Mouse (Mus musculus) ovary, postnatal 14 days (tissue): Measurements from ENCODE around the gene Prdm10.

Source experiments
- DNase-seq: peaks from one replicate; pipeline ENCODE4 v3.0.0; 2022; ENCODE audit warnings: low spot score

Gene Prdm10

GRCm38 (mm10) chr9:31304358-31304757 lies 24.0 kb downstream of the Prdm10 start:
- no peak for DNase-seq

GRCm38 (mm10) chr9:31305117-31305516 lies 24.8 kb downstream of the Prdm10 start:
- DNase-seq = no peak

GRCm38 (mm10) chr9:31305807-31306206 lies 25.5 kb downstream of the Prdm10 start:
- DNase-seq = no peak

DNA sequence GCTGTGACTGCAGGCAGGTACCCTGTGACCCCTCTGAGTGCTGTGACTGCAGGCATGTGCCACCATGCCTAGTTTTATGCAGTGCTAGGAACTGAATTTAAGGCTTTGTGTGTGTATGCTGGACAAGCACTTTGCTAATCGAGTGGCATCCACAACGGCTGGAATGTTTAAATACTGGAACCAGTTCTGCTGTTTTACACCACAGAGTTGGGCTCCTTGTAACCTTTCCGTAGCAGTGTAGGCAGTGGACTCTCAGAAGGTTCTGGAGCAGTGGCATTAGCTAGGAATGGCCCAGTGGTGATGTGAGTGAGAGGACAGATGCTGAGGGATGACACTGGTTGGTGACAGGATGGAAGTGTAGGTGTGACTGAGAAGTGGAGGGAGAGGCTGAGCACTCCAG lies 26.9 kb downstream of the Prdm10 start:
- DNase-seq = no peak

GRCm38 (mm10) chr9:31309041-31309440 lies 28.7 kb downstream of the Prdm10 start:
- no peak for DNase-seq

- DNase-seq = no peak
Observed at GRCm38 (mm10) chr9:31310662-31311061, 30.3 kb downstream of the Prdm10 start.

- DNase-seq = no peak
Observed at GRCm38 (mm10) chr9:31313876-31314275, 33.5 kb downstream of the Prdm10 start.

DNA sequence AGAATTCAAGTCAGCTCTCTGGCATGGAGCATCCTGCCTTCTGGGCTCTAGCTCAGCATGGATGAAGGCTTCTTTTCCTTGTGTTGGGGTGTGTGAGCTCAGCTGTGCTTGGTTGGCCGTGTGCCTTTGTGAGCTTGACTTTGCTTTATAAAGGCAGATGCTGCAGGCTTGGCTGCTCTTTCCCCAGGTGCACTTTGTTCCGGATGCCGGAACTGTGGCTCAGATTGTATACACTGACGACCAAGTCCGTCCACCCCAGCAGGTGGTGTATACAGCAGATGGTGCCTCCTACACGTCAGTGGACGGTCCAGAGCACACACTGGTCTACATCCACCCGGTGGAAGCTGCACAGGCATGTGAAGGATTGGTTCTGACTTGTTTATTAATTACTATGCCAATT lies 35.6 kb downstream of the Prdm10 start:
- no peak for DNase-seq

GRCm38 (mm10) chr9:31318956-31319355 lies 38.6 kb downstream of the Prdm10 start:
- no peak for DNase-seq

GRCm38 (mm10) chr9:31320734-31321133 lies 40.4 kb downstream of the Prdm10 start:
- DNase-seq = no peak

- no peak for DNase-seq
Observed at GRCm38 (mm10) chr9:31321526-31321925, 41.2 kb downstream of the Prdm10 start.

- no peak for DNase-seq
Observed at GRCm38 (mm10) chr9:31322090-31322489, 41.8 kb downstream of the Prdm10 start.

DNA sequence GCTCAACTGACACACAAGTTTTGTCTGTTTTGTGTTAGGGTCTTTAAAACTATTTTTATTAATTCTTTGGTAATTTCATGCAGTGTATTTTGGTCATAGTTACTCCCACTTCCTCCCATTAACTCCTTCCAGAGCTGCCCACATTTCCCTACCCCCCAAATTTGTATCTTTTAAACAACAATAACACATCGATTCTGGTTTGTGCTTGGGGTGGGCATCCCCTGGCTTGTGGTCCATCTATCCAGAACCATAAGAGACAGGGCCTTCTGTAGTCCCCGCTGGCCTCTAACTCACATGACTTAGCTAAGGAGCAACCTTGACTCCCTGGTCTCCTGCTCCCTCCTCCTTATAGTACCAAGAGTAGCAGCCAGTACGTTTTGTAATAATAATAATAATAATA lies 50.5 kb downstream of the Prdm10 start:
- no peak for DNase-seq

DNA sequence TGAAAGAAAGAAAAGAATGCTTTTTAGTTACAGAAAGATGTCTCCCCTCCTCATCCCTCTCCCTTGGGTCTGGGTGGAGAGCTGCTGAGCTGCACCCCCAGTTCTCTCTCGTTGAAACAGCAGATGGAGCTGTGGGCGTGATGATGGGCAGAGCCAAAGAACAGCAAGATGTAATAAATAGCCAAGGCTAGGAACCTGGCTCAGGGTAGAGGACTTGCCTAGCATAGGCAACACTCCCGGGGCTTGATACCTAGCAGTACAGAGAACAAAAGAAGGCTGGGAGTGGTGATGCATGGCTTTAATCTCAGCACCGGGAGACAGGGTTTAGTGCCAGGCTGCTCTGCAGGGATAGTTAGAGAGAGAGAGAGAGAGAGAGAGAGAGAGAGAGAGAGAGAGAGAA lies 50.9 kb downstream of the Prdm10 start:
- no peak for DNase-seq

- no peak for DNase-seq
Observed at GRCm38 (mm10) chr9:31331906-31332305, 51.6 kb downstream of the Prdm10 start.

DNA sequence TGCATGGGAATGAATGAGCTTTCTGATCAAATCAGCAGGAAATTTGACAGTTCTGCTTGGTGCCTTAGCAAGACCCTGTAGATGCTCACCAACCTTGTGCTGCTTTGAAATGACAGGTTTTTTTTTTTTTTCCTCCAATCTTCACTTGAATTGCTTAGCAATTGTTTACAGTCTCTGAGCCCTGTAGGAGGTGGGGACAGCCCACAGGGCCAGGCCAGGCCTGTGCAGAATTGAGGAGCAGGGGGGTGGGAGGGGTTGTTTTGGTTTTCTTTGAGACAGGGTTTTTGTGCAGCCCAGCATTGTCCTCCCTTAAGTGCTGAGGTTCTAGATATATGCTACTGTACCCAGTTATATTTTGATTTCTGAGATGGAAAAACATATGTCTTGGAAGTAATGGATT lies 52.5 kb downstream of the Prdm10 start:
- no peak for DNase-seq

DNA sequence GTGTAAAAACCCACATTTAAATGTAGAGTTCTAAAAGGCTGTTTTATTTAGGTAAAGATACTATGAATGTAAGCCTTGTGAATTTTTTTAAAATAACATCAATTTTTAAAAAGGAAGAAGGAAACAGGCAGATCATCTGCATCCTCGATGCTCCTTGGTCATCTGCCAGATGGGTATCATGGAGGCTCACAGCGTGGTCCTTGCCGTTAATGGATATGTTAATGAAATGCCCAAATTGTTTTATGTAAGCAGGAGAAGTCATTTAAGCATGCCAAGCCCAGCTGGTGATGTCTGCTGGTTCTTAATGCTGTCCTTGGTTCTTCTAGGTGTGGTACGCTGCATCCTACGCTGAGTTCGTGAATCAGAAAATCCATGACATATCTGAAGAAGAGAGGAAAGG lies 54.7 kb downstream of the Prdm10 start:
- DNase-seq = no peak

DNA sequence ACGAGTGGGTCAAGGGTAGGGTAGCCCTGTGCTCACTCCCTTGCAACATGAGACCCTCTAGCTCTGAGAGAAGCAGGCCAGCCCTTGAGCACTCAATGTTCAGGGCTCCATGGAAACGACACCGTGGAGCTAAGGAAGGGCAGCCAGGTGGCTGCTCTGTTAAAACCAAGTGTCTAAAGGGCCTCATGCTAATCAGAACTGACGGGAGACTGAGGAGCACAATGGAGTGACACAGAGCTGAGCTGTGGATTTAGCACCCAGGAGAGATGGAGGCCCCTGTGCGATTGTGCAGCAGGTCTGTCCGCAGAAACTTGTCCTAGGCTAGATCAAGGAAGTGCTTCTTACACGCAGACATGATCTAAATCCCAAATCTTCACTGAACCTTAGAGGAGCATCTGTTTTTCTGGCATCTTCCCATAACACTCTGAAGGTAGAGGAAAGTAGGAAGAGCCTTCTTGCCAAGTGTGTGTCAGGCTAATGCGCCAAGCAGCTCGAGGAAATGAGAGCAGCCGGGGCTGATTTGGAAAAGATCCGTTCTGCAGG lies 64.0 kb downstream of the Prdm10 start:
- DNase-seq = no peak

GRCm38 (mm10) chr9:31346575-31347080 lies 66.3 kb downstream of the Prdm10 start:
- no peak for DNase-seq

- no peak for DNase-seq
Observed at GRCm38 (mm10) chr9:31348458-31348857, 68.1 kb downstream of the Prdm10 start.

- DNase-seq = peak; percentile 68
Observed at GRCm38 (mm10) chr9:31348915-31349314, 68.6 kb downstream of the Prdm10 start.

GRCm38 (mm10) chr9:31352716-31353115 lies 72.4 kb downstream of the Prdm10 start:
- no peak for DNase-seq

GRCm38 (mm10) chr9:31353518-31353917 lies 73.2 kb downstream of the Prdm10 start:
- no peak for DNase-seq

DNA sequence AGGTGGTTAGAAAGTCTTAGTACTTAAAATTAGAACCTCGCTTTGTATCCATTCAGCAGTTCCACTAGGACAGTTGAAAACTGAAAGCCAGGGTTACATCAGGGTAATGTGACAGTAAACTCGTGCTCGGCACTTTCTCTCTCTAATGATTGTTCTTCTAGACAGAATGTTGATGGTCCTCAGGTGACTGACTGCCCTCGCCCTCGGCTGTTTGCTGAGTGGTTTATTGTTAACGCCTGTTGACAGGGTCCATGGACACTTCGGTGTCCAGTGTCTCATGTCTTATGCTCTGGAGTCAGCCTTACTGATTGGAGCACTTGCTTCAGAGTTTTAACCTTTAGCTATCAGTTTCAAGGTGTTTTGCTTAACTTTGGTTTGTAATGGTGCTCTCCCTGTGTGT lies 73.7 kb downstream of the Prdm10 start:
- no peak for DNase-seq
